Mouse (Mus musculus) liver, embryonic 18 days (tissue): Measurements from ENCODE around the gene Rpl37. TPM values are rescaled to one million over a fixed set of nuclear protein-coding genes. Genes with fewer than 3 reads are reported as not detected.

Source experiments
- polyA plus RNA-seq: library from polyadenylated mRNA; depleted of rRNA; stranded (reverse); fragments of >200 nt; gene quantifications from 2 replicates; pipeline ENCODE4 v1.2.3, GENCODE M21; 2012; rRNA removed

The Rpl37 gene
- polyA plus RNA-seq, result 783 and 823 TPM in 2 replicates

GRCm38 (mm10) chr15:5116270-5117030 is at the start of gene Rpl37:
Rpl37 (plus strand) TSS chr15:5116645.

GRCm38 (mm10) chr15:5107686-5108654 is 8.5 kb upstream of the Rpl37 start, which contains the start of gene Card6:
Card6 (minus strand) TSS chr15:5108539.

DNA sequence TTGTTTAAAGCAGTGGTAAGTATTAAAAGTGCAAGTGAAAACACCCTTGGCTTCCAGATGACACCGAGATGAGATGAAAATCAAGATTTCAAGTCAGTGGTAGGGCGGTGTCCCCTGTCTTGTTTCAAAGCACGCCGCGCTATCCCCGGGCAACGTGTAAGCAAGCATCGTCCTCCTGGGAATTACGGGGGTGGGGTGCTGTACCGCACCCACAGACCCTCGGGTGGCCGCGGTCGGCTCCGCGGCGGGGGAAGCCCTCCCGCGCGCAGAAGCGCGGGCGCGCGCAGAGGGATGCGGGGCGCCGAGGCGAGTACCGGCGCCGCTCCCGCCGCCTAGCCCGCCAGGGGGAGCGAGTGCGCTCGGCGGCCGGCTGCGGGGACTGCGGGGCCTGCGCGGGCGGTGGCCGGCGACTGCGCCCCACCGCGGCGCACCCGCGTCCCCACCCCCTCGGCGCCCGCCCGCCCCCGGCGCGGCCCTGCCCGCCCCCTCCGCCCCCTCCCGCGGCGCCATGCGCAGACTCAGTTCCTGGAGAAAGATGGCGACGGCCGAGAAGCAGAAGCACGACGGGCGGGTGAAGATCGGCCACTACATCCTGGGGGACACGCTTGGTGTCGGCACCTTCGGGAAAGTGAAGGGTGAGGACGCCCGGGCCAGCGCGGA is 27.0 kb downstream of the Rpl37 start, which contains the start of gene Prkaa1:
Gene Prkaa1, plus strand, starts transcription at position 501 of the 660 bp plus-strand sequence.

Other genes with a start within 250 kb of the Rpl37 start
- not detected in 2 replicates for gene Mroh2b, start 217.9 kb upstream of the Rpl37 start, polyA plus RNA-seq
- gene C7, start 52.9 kb upstream of the Rpl37 start, polyA plus RNA-seq, result 0.02 TPM in 1 of 2 replicates, not detected in the other
- gene Card6, start 8.1 kb upstream of the Rpl37 start, polyA plus RNA-seq, result 1.4 and 1.6 TPM in 2 replicates
- 5.6 and 6.3 TPM in 2 replicates for gene Prkaa1, start 27.2 kb downstream of the Rpl37 start, polyA plus RNA-seq
- 8.6 and 9.0 TPM in 2 replicates for gene Ttc33, start 68.9 kb downstream of the Rpl37 start, polyA plus RNA-seq
- gene Ptger4, start 127.5 kb downstream of the Rpl37 start, polyA plus RNA-seq, result 0.79 and 0.84 TPM in 2 replicates